17 mouse cellular contexts compared by ENCODE assay signal in the genomic region with DNA sequence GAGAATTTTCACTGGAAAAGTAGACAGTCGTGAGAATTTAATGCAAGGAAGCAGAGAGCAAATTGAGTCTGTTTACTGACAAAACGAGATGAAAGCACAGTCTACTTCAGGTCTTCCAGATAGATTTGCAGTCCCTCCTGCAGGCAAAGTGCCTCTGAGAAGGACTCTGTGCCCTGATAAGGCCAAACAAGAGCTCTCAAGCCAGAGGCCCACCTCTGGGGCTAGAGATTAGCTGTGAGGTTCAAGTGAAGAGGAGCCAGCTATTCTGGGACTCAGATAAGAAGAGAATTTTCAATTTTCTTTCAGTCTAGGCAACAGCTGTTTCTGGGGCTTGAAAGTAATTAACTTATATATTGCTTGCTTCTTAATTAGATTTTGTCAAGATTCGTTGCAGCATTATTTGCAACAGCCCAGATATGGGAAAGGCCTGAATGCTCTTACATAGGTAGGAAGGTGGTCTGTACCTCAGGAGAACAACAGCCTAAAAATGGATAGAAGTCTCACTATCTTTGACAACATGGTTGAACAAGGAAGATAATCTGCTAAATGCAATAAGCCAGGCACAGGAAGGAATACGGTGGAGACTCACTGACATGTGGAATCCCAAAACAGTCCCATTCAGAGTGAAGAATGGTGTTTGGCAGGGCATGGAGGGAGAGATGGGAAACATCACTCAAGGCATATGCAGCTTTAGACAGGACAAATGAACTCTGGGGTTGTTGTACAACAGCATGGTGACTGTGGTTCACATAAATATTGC.
DNase-seq lines count a peak whose midpoint lies in the region; ATAC-seq lines count a peak whose summit lies in the region.
"Had no signal": no experiment of that assay in that cellular context is flagged by ENCODE, and none has a peak within 500 bp of the region (broad histone marks: within the 10 kb centered on the region; RNA-seq: fewer than 3 reads in every experiment).

No protein-coding gene starts in this region.

- peak overlapping the region; percentile 25; the same call in 1 of the 2 replicates for H3K27ac ChIP-seq in limb, embryonic 10.5 days
- H3K27ac ChIP-seq: embryonic facial prominence, embryonic 15.5 days; hindbrain, postnatal 0 days; neural tube, embryonic 13.5 days had no signal

- no peaks in the 10 kb centered on the region for H3K4me1 ChIP-seq in limb, embryonic 10.5 days
- H3K4me1 ChIP-seq: embryonic facial prominence, embryonic 15.5 days; neural tube, embryonic 13.5 days had no signal

- peak; percentile 89 for ATAC-seq in erythroblast, adult 5-6 weeks (replicated peaks; ENCODE audit: low FRiP score, poor library complexity, severe bottlenecking)
- ATAC-seq: forebrain, postnatal 0 days; hindbrain, postnatal 0 days; midbrain, embryonic 16.5 days had no signal

- WGBS in limb, embryonic 10.5 days = 65% methylated on average over 4 of the region's 4 CpGs

- DNase-seq in spleen, postnatal 10 days (ENCODE audit: low spot score in 2 of 2) = peak; percentile 11 to 51
- DNase-seq in spleen, adult 12 weeks (ENCODE audit: low spot score) = no peak
- no peak for DNase-seq in limb, embryonic 10.5 days (ENCODE audit: low spot score)
- DNase-seq in MN1 (ENCODE audit: low spot score) = no peak
- no peak for DNase-seq in adrenal gland, adult 8-10 months
- no peak for DNase-seq in adrenal gland, postnatal 10 days
- DNase-seq: cerebellum, postnatal 10 days; forebrain, postnatal 0 days; kidney, postnatal 36 days; retina, postnatal 1 day; thymus, postnatal 36 days had no signal

- no peaks in the 10 kb centered on the region for H3K27me3 ChIP-seq in limb, embryonic 10.5 days (ENCODE audit: low read depth, poor library complexity, severe bottlenecking)
- H3K27me3 ChIP-seq: CH12.LX; embryonic facial prominence, embryonic 15.5 days; neural tube, embryonic 13.5 days had no signal

- no peaks in the 10 kb centered on the region for H3K36me3 ChIP-seq in limb, embryonic 10.5 days
- H3K36me3 ChIP-seq: embryonic facial prominence, embryonic 15.5 days; neural tube, embryonic 13.5 days had no signal

- H3K9me3 ChIP-seq in limb, embryonic 10.5 days (replicated peaks) = no peaks in the 10 kb centered on the region
- H3K9me3 ChIP-seq: embryonic facial prominence, embryonic 15.5 days; neural tube, embryonic 13.5 days had no signal

- no peak overlapping the region for H3K4me3 ChIP-seq in limb, embryonic 10.5 days
- H3K4me3 ChIP-seq: embryonic facial prominence, embryonic 15.5 days; neural tube, embryonic 13.5 days had no signal

Comparison
In these comparisons a context has a peak if more than half of its experiments do, and no peak if none do; other contexts are left out.
1. DNase-seq: peak in spleen, postnatal 10 days (2 of 2); none in spleen, adult 12 weeks (single experiment), limb, embryonic 10.5 days (single experiment), MN1 (single experiment), adrenal gland, adult 8-10 months (single experiment) and adrenal gland, postnatal 10 days (single experiment).